Comparison of ENCODE assay signal across 8 mouse cellular contexts in the genomic region with DNA sequence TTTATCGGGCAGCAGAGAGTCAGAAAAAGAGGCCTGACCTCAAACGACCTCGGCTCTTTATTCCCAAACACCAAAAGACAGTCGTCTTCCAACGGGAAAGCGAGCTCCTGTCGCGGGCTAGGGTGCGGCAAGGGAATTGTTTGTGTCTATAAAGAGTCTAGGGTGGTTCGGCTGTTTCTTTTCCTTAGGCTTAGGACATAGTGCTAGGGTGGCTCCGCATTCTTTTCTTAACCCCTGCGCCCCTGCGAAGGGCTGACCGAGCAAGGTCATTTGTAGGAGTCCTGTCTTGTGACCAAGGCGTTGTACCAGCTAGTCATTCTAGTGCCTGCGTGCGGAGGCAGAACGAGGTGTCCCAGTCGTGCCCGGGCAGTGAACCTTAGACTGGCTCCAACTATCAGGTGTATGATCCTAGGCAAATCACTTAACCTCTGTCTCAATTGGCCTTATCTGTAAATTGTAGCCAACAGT. TPM values are rescaled to one million over a fixed set of nuclear protein-coding genes. Genes with fewer than 3 reads are reported as not detected.
DNase-seq lines count a peak whose midpoint lies in the region; ATAC-seq and TF ChIP-seq lines count a peak whose summit lies in the region.

No protein-coding gene starts in this region.

- H3K4me3 ChIP-seq in kidney, adult 2 months (ENCODE audit: insufficient read depth, low read depth, low read length): peak overlapping the region; percentile 72
- peak overlapping the region; percentile 84 for H3K4me3 ChIP-seq in liver, embryonic 16.5 days (ENCODE audit: low read depth, low read length)
- H3K4me3 ChIP-seq in olfactory bulb, adult 2 months (ENCODE audit: insufficient read depth, low read depth, low read length): peak overlapping the region; percentile 99

- H3K27ac ChIP-seq in kidney, adult 2 months (ENCODE audit: insufficient read depth, low read depth, low read length): peak overlapping the region; percentile 92
- H3K27ac ChIP-seq in liver, embryonic 16.5 days (ENCODE audit: low read length): peak overlapping the region; percentile 78
- peak overlapping the region; percentile 95 for H3K27ac ChIP-seq in olfactory bulb, adult 2 months (ENCODE audit: insufficient read depth, low read depth, low read length)

- H3K27me3 ChIP-seq in kidney, adult 2 months (replicated peaks; ENCODE audit: control insufficient read depth, insufficient read depth, low read length): no peaks in the 10 kb centered on the region
- H3K27me3 ChIP-seq in liver, embryonic 16.5 days (ENCODE audit: control insufficient read depth, insufficient read depth, low read depth, low read length): peaks cover 19% of the 10 kb centered on the region

- no peak for TF ChIP-seq CTCF in kidney, adult 2 months (conservative IDR thresholded peaks at IDR 0.05; ENCODE audit: insufficient read depth, insufficient read length, low read depth, low read length)
- TF ChIP-seq CTCF in olfactory bulb, adult 2 months (IDR thresholded peaks at IDR 0.05; ENCODE audit: insufficient read depth, low read depth, low read length): no peak

- H3K9me3 ChIP-seq in liver, embryonic 16.5 days (replicated peaks; ENCODE audit: control insufficient read depth, low read length): no peaks in the 10 kb centered on the region

- peak overlapping the region; percentile 84 for H3K4me2 ChIP-seq in liver, embryonic 16.5 days (ENCODE audit: low read depth, low read length)

- DNase-seq in cerebellum, adult 11 months: peak; percentile 36
- peak; percentile 84 for DNase-seq in R1 (ENCODE audit: low read depth, low spot score)
- peak; percentile 16 to 43 for DNase-seq in gastrocnemius, postnatal 36 days
- DNase-seq in kidney, adult 2 months: peak; percentile 87

- peak overlapping the region; percentile 49; the same call in 1 of the 2 replicates for H3K9ac ChIP-seq in liver, embryonic 16.5 days (ENCODE audit: low read depth, low read length)

- WGBS in kidney, adult 2 months: 5% methylated on average over 20 of the region's 20 CpGs
- 18% methylated on average over 20 of the region's 20 CpGs for WGBS in liver, embryonic 16.5 days (ENCODE audit: insufficient replicate concordance)
- WGBS in olfactory bulb, adult 2 months: 5% methylated on average over 20 of the region's 20 CpGs

- ATAC-seq in cerebellum, adult (ENCODE audit: insufficient number of reproducible peaks, low FRiP score, low TSS enrichment): no peak
- ATAC-seq in liver, embryonic 16.5 days (ENCODE audit: low read depth): no peak
- no peak for ATAC-seq in megakaryocyte progenitor cell, adult 5-6 weeks (replicated peaks; ENCODE audit: poor library complexity)

- intact Hi-C loops in gastrocnemius, postnatal 36 days (cut with DNase I): loop anchor here (5.0 kb wide), 1 partner anchor 44 kb away; a partner anchor contains a TSS

- H3K36me3 ChIP-seq in kidney, adult 2 months (ENCODE audit: control insufficient read depth, insufficient read depth, low read length): no peaks in the 10 kb centered on the region
- H3K36me3 ChIP-seq in liver, embryonic 16.5 days (ENCODE audit: control insufficient read depth, insufficient read depth): no peaks in the 10 kb centered on the region

- peak; percentile 31 for TF ChIP-seq POLR2A in kidney, adult 2 months (IDR thresholded peaks at IDR 0.05; ENCODE audit: low read depth, low read length)
- no peak for TF ChIP-seq POLR2A in olfactory bulb, adult 2 months (IDR thresholded peaks at IDR 0.05; ENCODE audit: insufficient read depth, low read depth, low read length)

- H3K4me1 ChIP-seq in kidney, adult 2 months (ENCODE audit: control insufficient read depth, insufficient read depth, low read length): peaks cover 5% of the 10 kb centered on the region; the same call in 1 of the 2 replicates
- peaks cover 11% of the 10 kb centered on the region for H3K4me1 ChIP-seq in liver, embryonic 16.5 days (ENCODE audit: control insufficient read depth, low read depth, low read length)
- H3K4me1 ChIP-seq in olfactory bulb, adult 2 months (ENCODE audit: control insufficient read depth, insufficient read depth, low read length): peaks cover 11% of the 10 kb centered on the region

RNA-seq across cellular contexts. Expression of a gene that starts 0.9 kb away (rescaled TPM):
- total RNA-seq in gastrocnemius, postnatal 36 days (2021): 10 to 100 TPM; 51.2 to 56.2 TPM
- 15.2 and 19.1 TPM in 2 replicates for polyA plus RNA-seq in kidney, adult 2 months (2012; rRNA removed)
- 12.0 and 14.5 TPM in 2 replicates for polyA plus RNA-seq in liver, embryonic 16.5 days (2015; fragmentation: Nextera tagmentation; extraction: Ambion mirVana)
- polyA plus RNA-seq in olfactory bulb, adult 2 months (2012; ENCODE audit: insufficient read depth, insufficient read length, low replicate concordance, missing spikeins): 395 and 462 TPM in 2 replicates
- total RNA-seq in megakaryocyte progenitor cell, adult 5-6 weeks (2015): 34.2 and 45.1 TPM in 2 replicates
- 33.5 and 75.6 TPM in 2 replicates for total RNA-seq in megakaryocyte progenitor cell, adult 5-6 weeks (2017)

RNA-seq across cellular contexts. Expression of a gene that starts 44.3 kb away (rescaled TPM):
- total RNA-seq in gastrocnemius, postnatal 36 days (2021): 10 to 100 TPM; 23.7 to 35.1 TPM
- 23.3 and 36.4 TPM in 2 replicates for polyA plus RNA-seq in kidney, adult 2 months (2012; rRNA removed)
- polyA plus RNA-seq in liver, embryonic 16.5 days (2015; fragmentation: Nextera tagmentation; extraction: Ambion mirVana): 89.0 and 109 TPM in 2 replicates
- polyA plus RNA-seq in olfactory bulb, adult 2 months (2012; ENCODE audit: insufficient read depth, insufficient read length, low replicate concordance, missing spikeins): not detected in 2 replicates
- 123 and 124 TPM in 2 replicates for total RNA-seq in megakaryocyte progenitor cell, adult 5-6 weeks (2015)
- total RNA-seq in megakaryocyte progenitor cell, adult 5-6 weeks (2017): 120 and 271 TPM in 2 replicates

Comparison
In these comparisons a context has a peak if more than half of its experiments do, and no peak if none do; other contexts are left out.
1. DNase-seq: peak in every context shown above with its lines; median percentile 87 in kidney, adult 2 months; 84 in R1; 36 in cerebellum, adult 11 months; 30 in gastrocnemius, postnatal 36 days.
2. RNA of a gene that starts 0.9 kb away (polyA plus RNA-seq): 395 to 462 TPM in olfactory bulb, adult 2 months; 15.2 to 19.1 TPM in kidney, adult 2 months and 12.0 to 14.5 TPM in liver, embryonic 16.5 days; every median in the first group is over 10 times any median in the second.
3. Peak in every context shown above with its lines, with median percentiles within 50 percentile points of each other: H3K27ac ChIP-seq and H3K4me3 ChIP-seq.